Mouse (Mus musculus): ENCODE results near the gene Camk2n1.
A peak's percentile ranks its signal among the peaks of the same experiment; 100 is the strongest.

Gene Camk2n1

DNA sequence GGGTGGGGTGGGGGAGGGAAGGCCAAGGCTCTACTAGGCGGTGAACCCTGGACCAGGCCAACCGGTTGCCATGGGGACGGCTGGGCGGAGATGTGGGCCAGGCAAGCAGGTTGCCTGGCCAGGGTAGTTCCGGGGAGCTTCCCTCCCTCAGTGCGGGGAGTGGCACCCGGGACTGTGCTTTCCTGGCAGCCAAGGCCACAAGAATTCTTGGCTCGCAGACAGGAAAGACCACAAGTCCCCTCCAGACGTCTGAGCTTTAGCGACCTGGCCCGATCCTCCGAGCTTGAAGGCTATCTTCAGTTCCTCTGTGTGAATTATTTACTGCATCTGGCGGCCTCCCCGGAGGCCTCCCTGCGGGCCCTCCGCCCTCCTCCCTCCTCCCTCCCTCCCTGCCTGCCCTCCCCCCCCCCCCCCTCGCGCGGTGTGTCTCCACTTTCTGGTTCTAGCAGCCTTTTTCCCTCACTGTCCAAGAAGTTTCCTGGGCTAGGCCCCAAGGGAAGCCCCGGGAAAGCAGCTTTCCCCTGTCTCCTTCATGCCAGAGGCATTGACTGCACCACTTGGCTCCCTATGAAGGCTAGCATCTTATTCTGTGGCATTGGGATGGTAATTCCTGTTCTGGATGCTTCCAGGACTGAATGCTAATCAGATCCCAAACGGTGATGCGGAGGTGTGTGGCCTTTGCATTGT lies 10.7 kb downstream of the Camk2n1 start:
- DNase-seq (ENCODE audit: low read depth, low spot score), result no peak

DNA sequence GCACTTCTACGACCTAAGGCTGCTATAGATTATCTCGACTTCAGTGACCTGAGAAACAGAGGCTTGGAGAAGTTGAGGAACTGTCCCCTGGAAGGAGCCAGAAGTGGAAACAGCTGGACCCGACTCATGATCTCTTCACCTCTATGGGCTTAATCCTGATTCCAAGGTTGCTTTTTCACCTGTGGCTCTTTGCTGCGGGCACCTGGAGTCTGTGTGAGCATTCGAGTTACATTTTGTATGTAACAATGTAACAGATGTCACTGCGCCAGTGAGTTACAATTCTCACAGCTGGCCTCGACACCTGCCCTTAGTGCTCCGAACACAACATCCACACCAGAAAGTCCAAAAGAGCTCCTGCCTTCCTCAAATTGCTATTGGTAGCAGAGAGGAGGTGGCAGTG lies 11.3 kb downstream of the Camk2n1 start:
- no peak for DNase-seq (ENCODE audit: low read depth, low spot score)

DNA sequence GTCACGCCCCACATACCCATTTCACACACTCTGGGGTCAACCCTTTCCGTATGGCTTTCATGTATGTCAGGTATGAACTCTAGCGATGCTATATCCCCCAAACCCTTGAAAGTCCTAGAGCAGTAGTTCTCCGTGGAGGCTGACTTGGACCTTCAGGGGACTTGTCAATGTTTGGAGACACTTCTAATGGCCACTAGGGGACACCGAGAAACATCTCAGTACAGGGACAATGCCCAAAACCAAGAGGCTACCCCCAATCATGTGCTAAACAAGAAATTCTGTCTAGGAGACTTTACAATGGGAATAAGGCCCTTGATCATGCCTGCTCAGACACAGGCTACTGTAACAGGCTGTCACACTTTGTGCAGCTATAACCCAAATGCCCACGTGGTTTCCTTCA lies 12.6 kb downstream of the Camk2n1 start:
- no peak for DNase-seq (ENCODE audit: low read depth, low spot score)

DNA sequence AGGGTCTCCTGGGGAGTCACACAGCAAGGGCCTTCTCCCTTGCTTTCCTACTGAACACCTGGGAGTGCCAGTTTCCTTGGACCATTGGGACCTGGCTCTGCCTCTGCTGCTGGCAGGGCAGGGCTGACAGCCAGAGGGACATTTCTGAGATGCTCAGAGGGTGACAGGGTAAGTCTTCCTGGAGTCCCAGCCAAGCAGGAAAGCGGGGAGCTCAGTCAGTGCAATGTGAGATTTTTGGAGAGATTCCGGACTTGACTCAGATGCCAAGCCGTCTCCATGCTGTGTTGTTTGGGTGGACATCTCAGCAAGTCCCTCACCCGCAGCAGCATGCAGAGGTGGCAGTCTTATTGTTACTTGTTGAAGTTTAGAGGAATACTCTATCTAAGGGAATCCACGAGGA lies 13.3 kb downstream of the Camk2n1 start:
- no peak for DNase-seq (ENCODE audit: low read depth, low spot score)

DNA sequence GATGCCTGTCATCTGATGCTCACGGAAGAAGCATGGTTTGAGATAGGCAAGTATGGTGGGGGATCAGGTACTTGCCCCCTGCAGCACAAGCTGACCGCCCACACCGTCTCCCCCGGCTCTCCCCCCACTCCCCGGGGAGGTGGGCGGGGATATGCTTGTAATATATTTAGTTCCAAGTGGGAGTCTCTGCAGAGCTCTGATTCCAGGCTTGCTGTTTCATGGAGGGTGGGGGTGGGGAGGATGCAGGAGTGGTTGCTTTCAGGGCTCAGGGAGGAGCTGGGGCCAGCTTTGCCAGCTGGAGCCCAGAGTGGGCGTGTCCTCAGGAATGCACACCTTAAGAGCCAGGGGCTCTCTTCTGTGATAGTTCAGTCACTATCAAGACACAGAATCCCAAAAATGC lies 15.0 kb downstream of the Camk2n1 start:
- no peak for DNase-seq (ENCODE audit: low read depth, low spot score)

DNA sequence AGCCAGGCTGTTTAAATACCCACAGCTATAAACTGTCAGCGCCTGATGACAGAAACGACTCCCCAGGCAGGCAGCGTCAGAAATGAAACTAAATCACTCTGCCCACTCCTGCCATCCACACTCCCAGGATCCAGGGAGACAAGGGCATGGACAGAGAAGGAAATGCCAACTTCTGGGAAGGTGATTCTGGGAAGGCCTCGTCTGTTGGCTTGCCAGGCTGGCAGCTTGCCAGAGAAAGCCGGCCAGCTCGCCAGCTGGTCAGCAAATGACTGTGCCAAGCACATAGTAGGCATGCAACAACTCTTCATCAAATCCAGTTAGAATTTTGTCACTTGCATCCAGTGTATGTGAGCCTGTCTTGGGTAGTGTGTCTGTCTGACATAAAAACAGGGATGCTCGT lies 17.1 kb downstream of the Camk2n1 start:
- no peak for DNase-seq (ENCODE audit: low read depth, low spot score)

DNA sequence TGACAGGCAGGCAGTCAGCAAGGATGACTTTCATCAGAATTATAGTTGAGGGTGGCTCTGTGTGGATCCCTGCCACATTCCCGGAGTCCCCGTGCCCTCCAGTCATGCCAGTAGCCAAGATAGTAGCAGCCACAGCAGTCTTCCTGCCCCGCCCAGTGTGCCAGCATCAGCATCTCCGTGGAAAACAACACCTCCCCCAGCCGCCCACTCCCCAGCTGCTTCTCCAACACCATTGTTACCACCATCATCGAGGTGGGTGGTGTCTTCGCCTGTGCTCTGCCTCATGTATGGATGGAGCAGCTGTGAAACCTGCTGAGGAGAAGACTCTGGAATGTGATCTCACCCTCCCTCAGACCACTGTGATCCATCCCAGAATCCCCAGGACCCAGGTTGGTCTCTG lies 25.5 kb downstream of the Camk2n1 start:
- DNase-seq (ENCODE audit: low read depth, low spot score), result no peak

DNA sequence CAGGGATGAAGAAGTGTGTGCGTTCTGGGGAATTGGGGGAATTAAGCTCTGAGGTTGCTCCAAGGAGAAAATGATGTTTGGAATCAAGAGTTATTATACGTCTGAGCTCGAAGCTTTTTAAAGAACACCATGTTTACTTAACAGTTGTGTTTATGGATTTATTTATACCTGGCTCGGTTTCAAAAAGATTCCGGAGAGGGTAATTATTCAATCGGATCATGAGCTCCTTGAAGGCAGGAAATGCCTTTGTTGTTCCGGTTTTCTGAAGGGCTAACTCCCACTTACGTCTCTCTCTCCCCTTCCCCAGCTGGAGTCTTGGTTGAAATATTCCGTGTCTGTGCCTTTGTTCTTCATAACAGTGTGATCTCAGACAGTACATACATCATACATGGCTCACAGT lies 26.8 kb downstream of the Camk2n1 start:
- DNase-seq (ENCODE audit: low read depth, low spot score), result no peak

DNA sequence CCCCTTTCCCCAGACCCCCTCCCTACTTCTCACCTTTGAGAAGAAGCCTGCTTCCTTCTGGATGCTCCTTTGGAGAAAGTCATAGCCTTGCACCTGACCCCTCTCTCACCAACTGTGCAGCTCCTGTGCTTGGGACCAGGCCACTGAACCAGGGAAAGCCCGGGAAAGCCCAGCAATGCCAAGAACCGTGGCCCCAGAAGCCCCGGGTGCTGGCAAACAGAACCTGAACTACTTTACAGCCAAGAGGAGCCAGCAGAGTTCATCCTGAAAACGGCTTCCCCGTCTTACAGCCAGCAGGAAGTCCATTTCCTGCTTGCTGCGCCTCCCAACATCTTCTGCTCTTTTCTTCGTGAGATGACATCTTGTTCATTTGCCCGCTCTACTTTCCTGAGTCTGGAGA lies 28.6 kb downstream of the Camk2n1 start:
- DNase-seq (ENCODE audit: low read depth, low spot score), result no peak

DNA sequence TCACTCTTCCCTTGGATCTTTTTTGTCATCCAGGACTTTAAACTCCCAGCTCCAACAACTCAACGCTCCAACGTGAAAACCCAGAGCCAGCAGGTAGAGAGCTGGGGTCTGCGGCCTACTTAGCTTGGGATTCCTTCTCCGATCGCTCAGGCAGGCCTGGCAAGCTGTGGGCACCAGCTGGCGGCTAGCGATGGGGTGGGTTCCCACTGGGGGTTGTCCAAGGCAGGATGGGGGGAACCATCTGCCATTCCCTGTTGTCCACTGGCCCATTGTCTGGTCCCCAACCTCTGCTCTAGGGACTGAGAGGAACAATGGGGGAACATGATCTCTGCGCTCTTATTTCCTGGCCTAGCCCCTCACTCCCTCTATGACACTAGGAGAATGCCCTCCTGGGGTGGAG lies 34.1 kb downstream of the Camk2n1 start:
- no peak for DNase-seq (ENCODE audit: low read depth, low spot score)

DNA sequence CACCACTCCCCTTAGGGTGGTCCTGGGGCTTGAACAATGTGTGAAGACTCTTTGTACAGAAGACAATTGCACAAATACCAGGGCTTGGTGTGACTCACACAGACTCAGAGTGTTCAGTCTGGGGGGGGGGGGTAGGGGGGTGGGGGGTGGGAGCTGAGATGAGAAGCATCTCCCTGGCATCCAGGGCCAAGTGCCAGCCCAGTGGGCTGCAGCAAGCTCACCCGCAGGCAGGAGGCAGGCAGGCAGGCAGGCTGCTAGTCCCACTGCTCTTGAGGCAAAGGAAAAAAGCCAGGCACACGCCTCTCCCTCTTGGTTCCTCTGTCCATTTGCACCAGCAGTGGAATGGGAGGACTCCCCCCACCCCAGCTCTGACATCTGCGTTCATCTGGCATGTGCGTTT lies 37.0 kb downstream of the Camk2n1 start:
- DNase-seq (ENCODE audit: low read depth, low spot score), result no peak

DNA sequence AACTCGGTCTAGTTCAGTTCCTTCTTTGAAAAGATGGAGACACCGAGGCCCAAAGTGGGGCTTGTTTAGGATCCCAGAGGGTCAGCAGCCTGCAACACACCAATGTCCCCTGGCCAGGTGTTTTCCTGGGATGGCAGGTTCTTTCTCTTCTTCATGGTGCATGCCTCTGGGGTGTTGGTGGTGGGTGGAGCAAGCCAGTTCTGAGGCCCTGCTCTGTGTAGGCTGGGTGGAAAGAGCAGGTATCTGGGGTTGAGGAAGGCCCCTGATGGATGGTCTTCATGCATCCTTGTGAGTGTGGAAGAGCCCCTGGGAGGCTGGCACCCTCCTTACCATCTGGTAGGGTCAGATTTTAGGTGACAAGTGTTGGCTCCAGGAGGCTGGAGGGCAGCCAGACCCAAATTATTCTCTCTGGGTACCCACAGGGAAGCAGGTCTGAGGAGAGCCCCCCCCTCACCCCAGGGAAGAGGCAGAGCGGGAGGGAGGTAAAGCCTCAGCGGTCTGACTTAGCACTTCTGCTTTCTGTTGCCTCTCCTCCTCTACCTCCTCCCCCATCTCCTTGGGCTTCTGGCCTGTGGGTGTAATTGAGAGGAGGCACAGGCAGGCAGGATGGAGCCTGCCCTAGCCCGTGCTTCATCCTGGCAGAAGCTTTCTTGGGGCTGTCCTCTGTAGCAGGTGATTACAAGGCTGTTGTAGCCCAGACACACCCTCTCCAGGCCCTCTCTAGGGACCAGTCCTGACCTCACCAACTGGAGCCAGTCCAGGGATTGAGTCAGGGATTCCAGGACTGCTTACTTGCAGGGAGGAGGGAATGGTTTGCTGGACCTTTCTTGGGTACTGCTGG lies 39.3 kb downstream of the Camk2n1 start:
- no peak for DNase-seq (ENCODE audit: low read depth, low spot score)

DNA sequence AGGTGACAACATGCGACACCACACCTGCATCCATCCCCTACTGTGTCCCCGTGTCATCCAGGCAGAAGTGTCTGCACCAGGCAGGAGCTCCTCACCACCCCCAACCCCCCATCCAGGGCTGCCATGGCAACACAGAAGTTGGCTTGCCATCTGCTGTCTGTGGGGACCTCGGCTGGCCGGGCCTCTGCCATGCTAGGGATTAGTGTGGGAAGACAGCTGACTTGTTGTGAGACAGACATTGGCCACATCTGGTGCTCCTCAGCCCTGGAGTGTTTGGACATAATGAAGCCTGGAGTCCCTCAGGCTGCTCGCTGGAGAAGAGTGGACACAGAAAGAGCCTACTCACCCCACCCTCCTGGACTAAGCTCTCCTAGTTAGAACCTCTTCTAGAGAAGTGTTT lies 40.8 kb downstream of the Camk2n1 start:
- DNase-seq (ENCODE audit: low read depth, low spot score), result peak; percentile 66

DNA sequence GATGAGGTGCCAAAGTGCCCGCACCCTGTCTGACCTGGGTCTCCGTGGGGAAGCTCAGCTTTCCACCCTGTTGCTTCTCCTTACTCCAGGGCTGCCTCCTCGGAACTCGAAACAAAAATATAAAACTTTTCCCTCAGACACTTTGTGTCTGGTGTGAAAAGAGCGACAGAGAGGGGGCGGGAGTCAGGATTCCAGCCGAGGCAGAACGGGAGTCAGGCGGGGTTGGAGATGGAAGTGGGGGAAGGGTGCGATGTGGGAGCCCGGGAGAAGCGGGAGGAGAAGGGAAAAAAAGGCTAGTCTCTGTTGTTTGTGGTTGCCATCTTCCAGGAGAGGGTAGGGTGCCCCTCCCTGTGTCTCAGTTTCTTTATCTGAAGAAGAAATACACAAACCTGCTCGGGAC lies 41.7 kb downstream of the Camk2n1 start:
- DNase-seq (ENCODE audit: low read depth, low spot score), result no peak

DNA sequence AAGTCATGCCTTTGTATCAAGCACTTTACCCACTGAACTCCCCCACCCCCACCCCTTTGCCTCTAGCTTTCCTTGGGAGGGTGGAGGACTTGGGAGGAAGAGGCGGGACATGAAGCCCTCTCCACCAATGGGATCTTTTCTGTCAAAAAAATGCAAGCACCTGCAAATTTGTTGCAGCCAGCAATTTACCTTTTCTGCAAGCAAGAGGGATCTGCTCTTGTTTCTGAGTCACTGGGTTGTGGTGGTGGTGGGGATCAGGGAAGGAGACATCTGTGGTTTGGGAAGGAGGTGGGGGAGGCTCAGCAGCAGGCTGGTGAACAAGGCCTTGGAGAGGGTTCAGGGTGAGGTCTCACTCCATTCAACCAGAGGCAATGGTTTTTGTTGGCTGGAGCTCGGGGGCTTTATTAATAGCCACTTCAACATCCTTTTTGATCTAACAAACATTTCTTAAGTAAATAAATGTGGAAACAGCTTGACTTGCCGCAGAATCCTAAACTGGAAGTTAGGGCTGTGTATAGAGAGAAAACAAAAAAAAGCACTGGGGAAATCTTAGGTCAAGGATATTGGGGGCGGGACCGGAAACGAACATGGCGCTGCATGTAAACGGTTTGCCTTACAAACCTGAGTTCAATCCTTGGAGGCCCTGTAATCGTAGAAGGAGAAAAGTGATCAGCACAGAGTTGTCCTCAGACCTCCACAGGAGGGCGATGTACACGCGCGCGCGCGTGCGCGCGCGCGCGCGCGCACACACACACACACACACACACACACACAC lies 42.8 kb downstream of the Camk2n1 start:
- no peak for DNase-seq (ENCODE audit: low read depth, low spot score)

DNA sequence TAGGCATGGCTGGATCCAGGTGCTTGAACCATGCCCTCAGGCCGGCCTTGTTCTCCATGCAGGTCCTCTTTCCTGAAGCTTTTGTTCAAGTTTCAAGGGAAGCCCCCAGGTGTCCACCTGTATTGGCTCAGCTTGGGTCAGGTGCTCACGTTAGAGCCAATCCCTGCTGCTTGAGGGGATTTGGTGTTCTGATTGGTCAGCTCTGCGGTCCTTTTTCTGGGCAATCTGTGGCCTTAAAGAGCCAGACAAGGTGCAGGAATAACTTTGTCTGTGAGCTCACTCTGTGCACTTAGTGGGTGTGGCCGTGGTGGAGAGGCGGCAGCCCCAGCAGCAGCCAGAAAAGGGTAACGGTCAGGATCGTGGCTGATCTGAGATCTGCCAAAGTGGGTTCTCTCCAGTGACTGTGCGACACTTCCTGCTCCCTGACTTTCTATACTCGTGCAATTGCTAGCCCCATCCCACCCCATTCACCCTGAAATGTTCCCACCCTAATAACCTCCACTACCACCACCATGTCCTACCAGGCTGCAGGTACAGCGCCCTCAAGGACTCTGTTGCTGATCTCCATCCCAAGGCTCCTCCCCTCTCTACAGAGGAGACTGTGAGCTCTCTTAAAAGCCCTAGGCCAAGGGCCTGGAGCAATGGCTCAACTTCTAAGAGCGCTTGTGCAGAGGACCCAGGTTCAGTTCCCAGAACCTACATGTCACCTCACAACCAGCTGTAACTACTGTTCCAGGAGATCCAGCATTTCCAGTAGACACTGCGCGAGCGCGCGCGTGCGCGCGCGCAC lies 45.9 kb downstream of the Camk2n1 start:
- no peak for DNase-seq (ENCODE audit: low read depth, low spot score)

DNA sequence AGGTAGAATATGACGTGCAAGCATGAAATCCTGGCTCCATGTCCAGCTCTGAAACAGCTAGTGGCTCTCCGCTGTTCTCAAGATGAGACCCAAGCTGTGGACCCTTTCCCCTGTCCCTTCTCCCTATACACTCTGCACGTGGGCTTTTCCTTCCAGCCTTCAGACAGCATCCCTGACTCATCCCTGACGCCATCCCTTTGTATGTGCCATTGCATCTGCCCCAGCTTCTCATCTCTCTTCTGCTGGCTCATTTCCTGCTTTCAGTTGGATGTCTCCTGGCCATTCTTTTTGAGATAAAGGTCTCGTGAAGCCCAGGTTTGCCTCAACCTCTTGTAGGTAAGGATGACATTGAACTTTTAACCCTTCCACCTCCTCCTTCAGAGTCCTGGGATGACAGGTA lies 46.9 kb downstream of the Camk2n1 start:
- no peak for DNase-seq (ENCODE audit: low read depth, low spot score)

DNA sequence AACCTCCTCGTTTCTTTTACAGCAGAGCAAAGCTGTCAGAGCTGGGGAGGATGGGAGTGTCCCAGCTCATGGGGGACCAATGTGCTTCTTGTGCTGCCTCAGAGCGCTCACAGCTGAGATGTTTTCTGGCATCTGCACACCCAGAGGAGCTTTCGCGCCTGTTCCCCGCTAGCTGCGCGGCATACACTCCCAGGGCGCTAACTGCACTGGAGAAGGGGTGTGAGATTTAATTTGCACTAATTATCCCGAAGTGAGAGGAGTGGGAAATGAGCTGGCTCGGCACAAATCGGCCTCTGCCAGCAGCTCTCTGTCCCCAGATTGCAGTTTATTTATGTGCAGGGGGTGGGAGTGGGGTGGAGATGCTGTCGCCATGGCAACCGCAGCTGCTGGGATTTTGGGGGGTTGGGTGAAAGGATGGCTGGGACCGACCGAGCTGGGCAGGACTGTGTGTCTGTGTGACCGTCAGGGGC lies 50.6 kb downstream of the Camk2n1 start:
- DNase-seq (ENCODE audit: low read depth, low spot score), result no peak

DNA sequence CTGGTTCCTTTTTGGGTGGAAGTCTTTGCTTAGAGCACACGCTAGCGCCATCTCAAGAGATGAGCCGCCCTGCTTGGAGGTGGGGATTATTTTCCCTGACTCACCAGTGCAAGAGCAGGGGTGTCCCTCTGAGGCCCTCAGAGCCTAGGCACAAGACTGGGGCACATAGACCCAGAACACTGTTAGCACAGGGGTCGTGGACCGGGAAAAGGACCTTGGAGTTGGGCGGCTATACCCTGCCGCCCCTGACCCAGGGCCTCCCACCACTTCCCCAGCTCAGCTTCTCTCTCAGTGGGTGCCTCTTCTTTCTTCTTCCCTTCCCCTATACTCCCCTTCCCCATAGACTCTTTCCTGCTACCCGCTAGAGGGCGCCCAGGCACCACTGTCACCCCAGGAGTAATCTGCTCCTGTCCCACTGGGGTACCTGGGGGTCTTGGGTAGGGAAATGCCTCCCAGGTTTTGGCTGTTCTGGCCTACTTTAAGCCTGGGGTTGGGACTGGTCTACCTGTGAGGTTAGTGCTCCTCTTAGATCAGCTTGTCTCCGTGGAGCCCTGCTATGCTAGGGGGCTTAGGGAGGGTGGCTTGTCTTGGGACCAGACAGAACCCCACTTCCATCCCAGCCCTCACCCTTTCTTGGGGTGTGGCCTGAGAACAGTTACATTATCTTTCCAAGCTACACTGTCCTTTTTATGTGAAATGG lies 51.2 kb downstream of the Camk2n1 start:
- DNase-seq (ENCODE audit: low read depth, low spot score), result no peak

DNA sequence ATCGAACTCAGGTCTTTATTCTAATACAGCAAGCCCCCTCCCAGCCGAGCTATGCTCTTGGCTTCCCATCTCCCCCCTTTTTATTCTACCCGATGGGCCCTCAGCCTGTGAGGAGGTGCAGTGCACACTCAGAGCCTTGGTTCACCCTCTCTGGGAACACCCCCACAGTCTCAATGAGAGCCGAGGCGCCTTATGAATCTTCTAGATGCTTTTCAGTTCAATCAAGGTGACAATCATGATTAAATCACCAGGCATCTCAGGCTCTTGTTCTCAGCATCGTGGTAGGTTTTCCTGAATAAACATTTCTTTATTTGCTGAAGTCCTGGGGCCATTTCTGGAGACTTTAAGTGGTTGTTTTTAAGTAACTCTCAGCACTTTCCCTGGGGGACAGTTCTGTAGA lies 53.8 kb downstream of the Camk2n1 start:
- no peak for DNase-seq (ENCODE audit: low read depth, low spot score)
